Mouse (Mus musculus) frontal cortex, postnatal 36 days (tissue): ENCODE measurements around the gene Cradd.

ENCODE experiments used
- DNase-seq, 2 experiments: peaks; one replicate each; pipeline ENCODE4 v3.0.0; 2022; ENCODE audit warnings: low spot score in 2 of 2

Cradd gene

DNA sequence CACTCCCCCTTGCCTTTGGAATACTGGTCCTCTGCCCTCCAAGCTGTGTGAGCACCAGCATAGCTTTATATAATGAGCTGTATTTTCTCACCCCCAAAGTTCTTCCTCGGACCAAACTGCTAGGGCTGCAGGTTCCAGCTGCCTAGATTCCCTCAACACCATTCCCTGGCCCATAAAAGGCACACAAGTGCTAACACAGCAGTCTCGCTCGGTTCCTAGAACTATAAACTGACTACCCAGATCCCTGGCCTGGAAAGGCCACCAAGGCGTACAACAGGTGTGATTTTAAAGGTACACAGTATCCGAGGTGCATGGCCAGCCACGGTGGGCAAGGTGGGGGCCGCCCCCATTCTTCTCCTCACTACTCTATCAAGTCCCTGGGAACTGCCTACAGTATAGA is 54.8 kb downstream of the Cradd start:
- DNase-seq = no peak

- DNase-seq = no peak
Observed at GRCm38 (mm10) chr10:95268366-95268765, 55.6 kb downstream of the Cradd start.

- no peak for DNase-seq
Observed at GRCm38 (mm10) chr10:95266983-95267382, 57.0 kb downstream of the Cradd start.

DNA sequence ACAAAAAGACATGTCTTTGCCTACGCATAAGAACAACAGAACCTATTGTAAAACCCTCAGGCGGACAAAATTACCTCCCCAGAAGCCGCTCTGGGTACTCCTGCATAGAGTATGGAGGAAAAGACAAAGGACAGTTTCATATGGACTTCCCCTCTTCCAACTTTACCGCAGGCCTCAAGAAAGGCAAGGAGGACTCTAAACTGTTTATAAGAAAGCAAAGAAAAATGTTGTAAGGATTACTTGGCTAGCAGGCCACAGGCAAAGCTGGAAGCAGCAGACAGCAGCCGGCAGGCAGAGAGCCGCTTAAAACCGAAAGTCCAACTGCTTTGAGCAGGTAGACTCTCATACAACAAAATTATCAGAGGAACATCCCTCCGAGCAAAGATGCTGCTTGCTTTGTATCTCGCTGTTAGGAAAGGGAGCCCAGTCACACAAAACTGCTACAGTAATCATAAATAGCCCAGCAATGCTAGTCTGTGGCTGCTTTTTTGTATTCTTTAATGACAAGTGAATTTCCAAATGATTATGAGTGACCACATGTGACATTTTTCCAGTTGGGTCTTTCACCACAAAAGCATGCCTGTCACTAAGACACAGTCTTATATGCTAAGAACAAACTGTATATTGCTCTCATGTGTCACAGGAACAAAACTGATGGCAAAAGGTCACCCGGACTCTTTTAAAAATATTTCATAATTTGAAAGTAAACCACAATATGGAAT is 57.7 kb downstream of the Cradd start:
- peak in 1 of 2 experiments; percentile 27 for DNase-seq

DNA sequence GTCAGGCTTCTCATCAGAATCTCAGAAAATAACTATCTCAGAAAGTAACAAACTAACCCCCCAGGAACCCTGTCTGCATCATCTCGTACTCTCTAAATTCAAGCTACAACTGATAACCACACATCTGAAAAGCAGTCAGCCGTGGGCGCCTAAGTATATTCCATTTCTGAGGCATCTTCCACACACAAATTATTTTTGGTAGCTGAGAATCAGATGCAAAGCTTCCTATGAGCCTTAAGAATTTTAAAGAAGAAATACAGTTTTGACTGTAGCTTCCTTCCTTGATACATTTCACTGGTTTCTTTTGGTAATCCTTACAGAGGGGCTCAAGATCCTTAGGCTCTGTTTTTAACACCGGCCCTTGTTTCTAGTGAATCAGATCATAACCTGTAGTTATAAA is 58.4 kb downstream of the Cradd start:
- peak in 1 of 2 experiments; percentile 51 for DNase-seq

GRCm38 (mm10) chr10:95264485-95265321 is 59.2 kb downstream of the Cradd start:
- DNase-seq = peak; percentile 41 to 51

GRCm38 (mm10) chr10:95262388-95262787 is 61.5 kb downstream of the Cradd start:
- no peak for DNase-seq

DNA sequence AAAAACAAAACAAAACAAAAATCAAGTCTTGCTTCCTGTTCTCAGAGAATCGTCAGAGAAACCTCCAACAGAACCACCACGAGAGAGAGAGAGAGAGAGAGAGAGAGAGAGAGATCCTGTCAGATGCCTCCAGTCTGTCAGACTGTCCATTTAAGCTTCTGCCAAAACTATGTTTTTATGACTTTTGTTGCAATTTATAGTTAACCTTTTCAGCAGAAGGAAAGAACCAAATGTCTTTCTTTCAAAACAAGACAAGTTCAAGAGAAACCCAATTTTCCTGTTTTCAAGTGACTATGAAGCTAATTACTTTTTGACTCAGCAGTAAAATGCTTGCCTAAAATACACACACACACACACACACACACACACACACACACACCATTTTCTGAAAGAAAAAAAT is 62.7 kb downstream of the Cradd start:
- DNase-seq = no peak

GRCm38 (mm10) chr10:95260420-95260819 is 63.5 kb downstream of the Cradd start:
- no peak for DNase-seq

GRCm38 (mm10) chr10:95258471-95259155 is 65.3 kb downstream of the Cradd start:
- no peak for DNase-seq

DNA sequence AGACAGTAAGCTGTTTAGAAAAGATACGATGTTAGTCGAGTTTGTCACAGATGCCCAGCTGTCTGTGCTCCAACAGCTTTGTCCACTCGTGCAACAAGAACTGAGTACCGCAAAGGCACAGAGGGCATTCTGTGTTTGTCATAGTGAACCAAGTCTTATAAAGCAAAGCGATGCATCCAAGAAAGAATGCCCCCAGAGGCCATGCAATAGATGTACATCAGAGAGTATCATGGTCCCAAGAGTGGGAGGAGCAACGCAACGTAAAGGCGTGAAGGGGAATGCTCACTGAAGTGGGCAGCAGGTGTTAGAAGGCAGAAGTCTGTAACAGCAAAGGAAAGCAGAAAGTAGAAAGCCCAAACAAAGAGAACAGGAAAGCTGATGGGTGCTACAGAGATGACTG is 66.0 kb downstream of the Cradd start:
- no peak for DNase-seq

DNA sequence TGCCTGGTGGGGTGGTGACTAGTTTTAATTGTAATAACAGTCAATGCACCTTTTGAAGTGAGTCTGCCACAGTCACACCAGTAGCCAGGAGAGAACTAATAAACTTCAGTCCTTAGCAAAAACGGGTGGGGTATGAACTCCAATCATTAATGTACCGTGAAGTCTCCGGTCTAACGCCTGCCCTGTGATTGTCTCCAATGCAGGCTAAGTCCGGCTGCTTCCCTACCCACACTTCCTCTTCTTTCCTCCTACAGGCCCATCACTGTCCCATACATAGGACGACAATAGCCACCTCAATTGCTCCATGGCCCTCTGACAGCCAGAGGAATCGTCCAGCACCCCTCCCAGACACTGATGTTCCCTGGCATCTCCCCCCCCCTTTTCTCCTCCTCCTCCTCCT is 67.8 kb downstream of the Cradd start:
- no peak for DNase-seq

DNA sequence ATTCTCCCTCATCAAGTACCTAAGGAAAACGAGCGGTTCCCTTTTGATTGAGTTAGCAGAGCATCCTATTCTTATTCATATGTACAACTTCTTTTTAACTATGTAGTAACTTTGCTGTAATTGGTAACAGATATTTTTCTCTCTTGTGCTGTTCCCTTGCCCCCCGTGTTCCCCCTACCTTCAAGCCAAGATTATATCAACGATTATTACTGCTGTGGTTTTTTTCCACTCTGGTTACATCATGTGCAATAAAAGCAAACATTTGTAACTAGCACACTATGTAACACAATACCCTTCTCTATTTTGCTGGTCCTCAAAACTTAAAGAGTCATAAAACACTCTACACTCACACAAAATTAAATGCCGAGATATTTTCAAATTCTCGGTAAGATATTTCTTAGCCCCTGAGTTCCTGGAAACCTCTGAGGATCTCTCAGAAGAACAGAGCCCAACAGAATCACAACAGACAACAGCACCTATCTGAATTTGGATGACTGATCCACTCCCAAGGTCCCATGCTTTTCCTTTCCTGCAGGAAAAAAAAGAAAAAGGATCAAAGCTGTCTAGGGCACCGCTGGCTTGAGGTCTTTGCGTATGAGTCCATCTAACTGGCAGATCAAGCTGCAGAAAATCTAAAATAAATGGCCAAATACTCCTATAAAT is 68.8 kb downstream of the Cradd start:
- no peak for DNase-seq

DNA sequence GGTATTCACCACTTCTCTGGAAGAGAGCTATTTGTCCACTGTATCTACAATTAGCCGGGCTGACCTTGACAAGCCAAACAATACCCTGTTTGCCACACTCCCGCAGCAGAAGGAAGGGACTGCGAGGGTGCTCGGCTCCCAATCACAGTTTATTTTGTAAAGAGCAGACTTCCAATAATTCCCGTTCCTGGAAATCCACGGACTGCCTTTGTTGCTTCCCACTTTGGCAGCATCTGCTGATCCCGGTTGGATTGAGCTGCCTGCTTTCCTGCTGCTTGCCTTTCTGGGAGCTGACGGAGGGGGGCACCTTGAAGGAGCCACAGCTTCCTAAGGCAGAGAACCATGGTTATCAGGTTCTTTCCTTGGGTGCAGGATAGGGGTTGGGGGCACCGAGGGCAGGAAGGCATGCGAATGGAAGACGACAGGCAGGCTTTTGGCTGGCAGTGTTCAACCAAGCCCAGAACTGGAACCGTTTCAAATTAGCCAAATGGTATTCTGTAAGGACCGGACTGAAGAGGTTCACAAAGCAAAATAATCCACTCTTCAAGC is 69.4 kb downstream of the Cradd start:
- DNase-seq = no peak

DNA sequence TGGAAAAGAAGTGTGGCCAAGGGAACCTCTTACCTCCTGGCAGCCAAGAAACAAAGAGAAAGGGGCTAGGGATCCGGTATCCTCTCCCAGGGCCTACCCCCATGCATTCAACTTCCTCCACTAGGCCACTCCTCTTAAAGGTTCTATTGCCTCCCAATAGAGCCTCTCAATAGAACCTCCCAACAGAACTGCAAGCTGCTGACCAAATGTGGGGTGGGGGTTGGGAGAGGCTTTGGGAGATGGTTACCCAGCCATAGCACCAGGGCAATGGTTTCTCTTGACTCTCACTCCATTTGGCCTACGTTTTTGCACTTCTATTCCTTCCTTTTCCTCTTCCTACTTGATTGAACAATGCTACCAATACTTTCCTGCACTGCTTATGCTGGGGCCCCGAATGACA is 69.9 kb downstream of the Cradd start:
- no peak for DNase-seq

DNA sequence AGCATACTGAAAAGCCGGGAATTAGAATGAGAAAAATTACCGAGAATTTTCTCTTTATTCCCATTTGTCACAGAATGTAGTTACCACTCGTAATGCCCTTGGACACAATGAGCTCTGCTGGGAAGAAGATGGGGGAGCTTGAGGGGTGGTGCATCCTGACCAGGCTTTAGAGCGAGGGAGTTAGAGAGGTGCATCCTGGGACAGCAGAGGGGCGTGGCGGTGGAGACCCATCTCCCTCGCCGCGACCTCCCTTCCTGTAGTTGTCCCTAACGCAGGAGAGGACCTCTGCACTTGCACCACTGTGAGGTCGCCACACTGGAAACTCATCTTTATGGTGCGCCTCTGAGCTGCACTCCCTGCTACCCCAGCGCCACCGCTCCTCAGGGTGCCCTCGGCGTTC is 72.3 kb downstream of the Cradd start:
- DNase-seq = no peak

GRCm38 (mm10) chr10:95248362-95248761 is 75.6 kb downstream of the Cradd start:
- DNase-seq = no peak

DNA sequence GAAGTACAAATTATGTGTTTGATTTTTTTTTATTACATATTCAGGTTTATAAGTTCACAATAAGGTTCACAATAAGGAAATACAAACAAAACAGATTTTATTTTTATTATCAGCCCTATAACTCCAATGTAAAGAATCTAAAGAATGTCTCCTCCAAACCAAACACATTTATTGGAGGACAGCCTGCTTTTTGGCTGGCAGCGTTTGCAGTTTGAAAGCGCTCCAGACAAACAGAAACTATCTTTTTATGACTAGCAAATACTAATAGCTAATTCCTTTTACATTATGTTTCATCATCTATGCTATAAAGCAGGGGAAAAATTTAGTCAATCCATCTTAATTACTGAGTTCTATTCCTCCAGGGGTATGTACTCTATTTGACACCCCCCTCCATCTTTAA is 77.2 kb downstream of the Cradd start:
- no peak for DNase-seq

GRCm38 (mm10) chr10:95245680-95245982 is 78.3 kb downstream of the Cradd start:
- no peak for DNase-seq

DNA sequence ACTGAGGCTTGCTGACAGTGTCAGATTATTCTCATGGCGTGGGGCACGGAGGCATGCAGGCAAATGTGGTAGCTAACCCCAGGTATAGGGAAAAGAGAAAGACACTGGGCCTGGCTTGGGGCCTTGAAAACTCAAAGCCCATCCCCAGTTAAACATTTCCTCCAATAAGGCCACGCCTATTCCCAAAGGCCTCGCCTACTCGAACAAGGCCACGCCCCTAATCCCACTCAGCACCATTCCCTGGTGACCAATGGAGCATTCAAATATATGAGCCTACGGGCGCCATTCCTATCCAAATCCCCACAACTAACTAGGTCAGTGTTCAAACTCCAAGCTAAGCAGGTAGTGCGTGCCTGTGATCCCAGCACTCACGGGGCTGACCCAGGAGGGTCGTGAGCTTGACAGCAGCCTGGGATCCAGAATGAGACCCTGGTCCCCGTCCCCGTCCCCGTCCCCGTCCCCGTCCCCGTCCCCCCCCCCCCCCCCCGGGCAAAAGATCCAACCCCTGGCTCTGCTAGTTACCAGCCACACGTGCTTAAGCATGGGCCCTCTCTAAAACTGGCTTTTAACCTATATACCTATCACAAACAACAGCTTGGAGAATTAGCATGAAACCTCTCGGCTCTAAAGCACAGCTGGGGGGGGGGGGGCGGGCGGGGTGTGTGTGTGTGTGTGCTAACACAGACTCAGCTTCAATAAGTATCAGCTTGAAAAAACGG is 78.8 kb downstream of the Cradd start:
- DNase-seq = no peak
